Mouse (Mus musculus) small intestine, adult 2 months (tissue): Measurements from ENCODE around the gene Rnf128.

ENCODE experiments used
- CTCF ChIP-seq: fragments of 200-500 bp; IDR thresholded peaks from 2 replicates; pipeline ENCODE4 v1.5.1; 2012; ENCODE audit warnings: low read depth, mild to moderate bottlenecking, control low read depth, inconsistent platforms, low read length, moderate library complexity, mixed read lengths; ENCODE audit not compliant: insufficient replicate concordance, insufficient read length; ENCODE audit errors: extremely low read depth
- POLR2A ChIP-seq: fragments of 200-500 bp; IDR thresholded peaks from 2 replicates; pipeline ENCODE4 v1.6.1; 2012; ENCODE audit warnings: low read depth, mild to moderate bottlenecking, control low read depth, inconsistent platforms, low read length, moderate library complexity

DNA sequence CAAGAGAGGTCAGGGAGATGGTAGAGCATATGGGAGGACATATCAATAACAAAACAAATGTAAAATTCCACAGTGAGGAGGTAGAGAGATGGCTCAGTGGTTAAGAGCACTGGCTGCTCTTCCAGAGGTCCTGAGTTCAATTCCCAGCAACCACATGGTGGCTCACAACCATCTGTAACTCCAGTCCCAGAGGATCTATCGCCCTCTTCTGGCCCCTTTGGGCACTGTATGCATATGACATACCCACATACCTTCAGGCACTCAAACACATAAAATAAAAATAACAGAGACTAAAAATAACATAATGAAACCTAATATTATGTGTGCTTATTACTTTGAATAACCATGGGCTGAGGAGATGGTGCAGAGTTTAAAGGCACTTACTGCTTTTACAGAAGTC lies 99.0 kb downstream of the Rnf128 start:
- TF ChIP-seq POLR2A (no peak), CTCF (peak; percentile 10; the same call in 1 of the 2 replicates)
